Mouse (Mus musculus) brain, embryonic 14.5 days (tissue): Measurements from ENCODE around the gene Fndc9.

Source experiments
- CTCF ChIP-seq: fragments of 200-500 bp; IDR thresholded peaks from 2 replicates; pipeline ENCODE4 v1.5.1; 2012; ENCODE audit warnings: inconsistent platforms, mild to moderate bottlenecking, moderate library complexity, borderline replicate concordance; ENCODE audit not compliant: insufficient read depth, insufficient read length; ENCODE audit errors: extremely low read depth
- POLR2A ChIP-seq: fragments of 200-500 bp; IDR thresholded peaks from 2 replicates; pipeline ENCODE4 v1.6.1; 2012; ENCODE audit warnings: mild to moderate bottlenecking, inconsistent platforms, borderline replicate concordance; ENCODE audit not compliant: poor library complexity, insufficient read depth, insufficient read length, severe bottlenecking; ENCODE audit errors: extremely low read depth

- TF ChIP-seq POLR2A (no peak), CTCF (no peak)
Observed at GRCm38 (mm10) chr11:46263291-46263690, 28.0 kb downstream of the Fndc9 start.
